13 mouse cellular contexts compared by ENCODE assay signal in the genomic region with DNA sequence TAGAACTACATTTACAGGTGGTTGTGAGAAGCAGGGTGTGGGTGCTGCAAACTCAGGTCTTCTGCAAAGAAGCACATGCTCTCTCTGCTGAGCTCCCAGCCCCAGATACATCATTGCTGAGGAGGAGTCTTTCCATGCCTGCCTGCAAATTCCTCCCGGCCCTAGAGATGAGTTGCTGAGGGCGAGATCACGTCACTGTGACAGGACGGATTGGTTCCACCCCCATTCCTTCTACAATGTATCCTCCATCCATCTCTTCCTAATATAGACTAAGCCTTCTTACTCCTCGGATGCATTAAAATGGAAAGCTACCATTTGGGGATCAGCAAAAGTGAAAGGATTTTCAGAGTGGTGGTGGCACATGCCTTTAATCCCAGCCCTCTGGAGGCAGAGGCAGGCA. TPM values are rescaled to one million over a fixed set of nuclear protein-coding genes. Genes with fewer than 3 reads are reported as not detected.
DNase-seq lines count a peak whose midpoint lies in the region; ATAC-seq and TF ChIP-seq lines count a peak whose summit lies in the region.
"Had no signal": no experiment of that assay in that cellular context is flagged by ENCODE, and none has a peak within 500 bp of the region (broad histone marks: within the 10 kb centered on the region; RNA-seq: fewer than 3 reads in every experiment).

No protein-coding gene starts in this region.

- TF ChIP-seq POLR2A in liver, adult 2 months (IDR thresholded peaks at IDR 0.05; ENCODE audit: extremely low read depth, insufficient read depth, low read length) = no peak

- no peak for TF ChIP-seq CTCF in liver, adult 2 months (IDR thresholded peaks at IDR 0.05; ENCODE audit: low read depth, low read length)
- TF ChIP-seq CTCF in liver, postnatal 0 days (IDR thresholded peaks at IDR 0.05; ENCODE audit: low read depth) = no peak

- H3K27ac ChIP-seq in heart, embryonic 12.5 days (ENCODE audit: poor library complexity, severe bottlenecking) = peak overlapping the region; percentile 79; the same call in 1 of the 2 replicates
- peak overlapping the region; percentile 86 for H3K27ac ChIP-seq in liver, adult 2 months (replicated peaks; ENCODE audit: insufficient read depth, low read depth, low read length)
- H3K27ac ChIP-seq in embryonic facial prominence, embryonic 15.5 days (replicated peaks) = peak overlapping the region; percentile 82
- H3K27ac ChIP-seq in liver, postnatal 0 days (ENCODE audit: low read depth) = peak overlapping the region; percentile 91; the same call in 1 of the 2 replicates
- H3K27ac ChIP-seq: neural tube, embryonic 12.5 days had no signal

- H3K4me3 ChIP-seq in heart, embryonic 12.5 days = no peak overlapping the region
- H3K4me3 ChIP-seq in liver, adult 2 months (ENCODE audit: insufficient read depth, low read depth, low read length) = no peak overlapping the region
- no peak overlapping the region for H3K4me3 ChIP-seq in embryonic facial prominence, embryonic 15.5 days (replicated peaks)
- H3K4me3 ChIP-seq in liver, postnatal 0 days (ENCODE audit: low read depth, low read length) = no peak overlapping the region
- H3K4me3 ChIP-seq: neural tube, embryonic 12.5 days had no signal

- H3K79me2 ChIP-seq in liver, adult 2 months (ENCODE audit: control insufficient read depth, insufficient read depth, low read length) = peaks cover 18% of the 10 kb centered on the region

- WGBS in heart, embryonic 12.5 days = 53% methylated on average over 5 of the region's 5 CpGs
- 88% methylated on average over 5 of the region's 5 CpGs for WGBS in liver, adult 2 months
- 48% methylated on average over 5 of the region's 5 CpGs for WGBS in embryonic facial prominence, embryonic 15.5 days
- WGBS in liver, postnatal 0 days (ENCODE audit: insufficient replicate concordance) = 82% methylated on average over 5 of the region's 5 CpGs

- H3K4me1 ChIP-seq in heart, embryonic 12.5 days (replicated peaks) = peaks cover 61% of the 10 kb centered on the region
- peaks cover 17% of the 10 kb centered on the region for H3K4me1 ChIP-seq in liver, adult 2 months (ENCODE audit: control insufficient read depth, insufficient read depth, low read length)
- peaks cover 80% of the 10 kb centered on the region for H3K4me1 ChIP-seq in embryonic facial prominence, embryonic 15.5 days
- peaks cover 61% of the 10 kb centered on the region for H3K4me1 ChIP-seq in liver, postnatal 0 days (ENCODE audit: insufficient read depth)

- no peaks in the 10 kb centered on the region for H3K9me3 ChIP-seq in heart, embryonic 12.5 days (replicated peaks)
- H3K9me3 ChIP-seq in embryonic facial prominence, embryonic 15.5 days (replicated peaks) = no peaks in the 10 kb centered on the region
- no peaks in the 10 kb centered on the region for H3K9me3 ChIP-seq in liver, postnatal 0 days (ENCODE audit: low read length)
- H3K9me3 ChIP-seq: neural tube, embryonic 12.5 days had no signal

- DNase-seq in heart, adult 9 months (ENCODE audit: low spot score in 2 of 2) = no peak
- DNase-seq in liver, adult 2 months (ENCODE audit: extremely low read depth, low read depth, low spot score) = no peak
- no peak for DNase-seq in liver
- DNase-seq in liver, postnatal 0 days = no peak
- DNase-seq in spleen, postnatal 4 days (ENCODE audit: low spot score in 2 of 2) = no peak
- DNase-seq in thymus, postnatal 25 days = no peak
- DNase-seq: midbrain, embryonic 14.5 days; right cerebral cortex, postnatal 4 days had no signal

- H3K9ac ChIP-seq in heart, embryonic 12.5 days = no peak overlapping the region
- no peak overlapping the region for H3K9ac ChIP-seq in liver, adult 2 months (ENCODE audit: low read depth, low read length)
- no peak overlapping the region for H3K9ac ChIP-seq in embryonic facial prominence, embryonic 15.5 days
- no peak overlapping the region for H3K9ac ChIP-seq in liver, postnatal 0 days (replicated peaks)
- H3K9ac ChIP-seq: neural tube, embryonic 12.5 days had no signal

- H3K36me3 ChIP-seq in heart, embryonic 12.5 days = peaks cover 7% of the 10 kb centered on the region
- H3K36me3 ChIP-seq in liver, adult 2 months (ENCODE audit: control insufficient read depth, insufficient read depth, low read length) = peaks cover 11% of the 10 kb centered on the region
- 0 out of 2 replicates have a peak, but pooled peaks cover 7% of the 10 kb centered on the region for H3K36me3 ChIP-seq in embryonic facial prominence, embryonic 15.5 days
- peaks cover 10% of the 10 kb centered on the region for H3K36me3 ChIP-seq in liver, postnatal 0 days (replicated peaks; ENCODE audit: insufficient read depth, low read length)

- no peak overlapping the region for H3K4me2 ChIP-seq in heart, embryonic 12.5 days
- H3K4me2 ChIP-seq in embryonic facial prominence, embryonic 15.5 days (replicated peaks) = no peak overlapping the region
- H3K4me2 ChIP-seq in liver, postnatal 0 days (ENCODE audit: low read depth, low read length) = no peak overlapping the region
- H3K4me2 ChIP-seq: neural tube, embryonic 12.5 days had no signal

- no peak for ATAC-seq in heart, embryonic 12.5 days (ENCODE audit: insufficient number of reproducible peaks, low FRiP score)
- ATAC-seq in embryonic facial prominence, embryonic 15.5 days (ENCODE audit: insufficient number of reproducible peaks, low FRiP score, low TSS enrichment, low read depth) = no peak
- no peak for ATAC-seq in liver, postnatal 0 days
- ATAC-seq: CD4-positive, CD25-positive, alpha-beta regulatory T cell, adult 4 months; hindbrain, embryonic 16.5 days had no signal

- no peaks in the 10 kb centered on the region for H3K27me3 ChIP-seq in heart, embryonic 12.5 days (replicated peaks)
- no peaks in the 10 kb centered on the region for H3K27me3 ChIP-seq in liver, adult 2 months (ENCODE audit: control insufficient read depth, insufficient read depth, low read length)
- no peaks in the 10 kb centered on the region for H3K27me3 ChIP-seq in embryonic facial prominence, embryonic 15.5 days
- H3K27me3 ChIP-seq in liver, postnatal 0 days (ENCODE audit: insufficient read depth, low read length) = no peaks in the 10 kb centered on the region
- H3K27me3 ChIP-seq: neural tube, embryonic 12.5 days had no signal

- TF ChIP-seq EP300 in liver, postnatal 0 days (IDR thresholded peaks at IDR 0.05; ENCODE audit: low read depth) = no peak

RNA-seq across cellular contexts. Expression of a gene that starts 24.7 kb away (rescaled TPM):
- polyA plus RNA-seq in heart, embryonic 12.5 days (2016; fragmentation: Nextera tagmentation; extraction: Ambion mirVana) = 4.7 and 5.4 TPM in 2 replicates
- 0.67 and 0.83 TPM in 2 replicates for total RNA-seq in liver, adult 2 months (2014; rRNA removed)
- 2.9 and 3.0 TPM in 2 replicates for polyA plus RNA-seq in liver, adult 2 months (2012; rRNA removed)
- 6.2 and 6.5 TPM in 2 replicates for polyA plus RNA-seq in embryonic facial prominence, embryonic 15.5 days (2015; fragmentation: Nextera tagmentation; extraction: Ambion mirVana)
- 1.6 and 1.8 TPM in 2 replicates for polyA plus RNA-seq in liver, postnatal 0 days (2015; fragmentation: Nextera tagmentation; extraction: Ambion mirVana)

RNA-seq across cellular contexts. Expression of a gene that starts 25.7 kb away (rescaled TPM):
- 13.0 and 14.3 TPM in 2 replicates for polyA plus RNA-seq in heart, embryonic 12.5 days (2016; fragmentation: Nextera tagmentation; extraction: Ambion mirVana)
- 40.0 and 41.9 TPM in 2 replicates for total RNA-seq in liver, adult 2 months (2014; rRNA removed)
- polyA plus RNA-seq in liver, adult 2 months (2012; rRNA removed) = 57.9 and 124 TPM in 2 replicates
- 20.8 and 22.1 TPM in 2 replicates for polyA plus RNA-seq in embryonic facial prominence, embryonic 15.5 days (2015; fragmentation: Nextera tagmentation; extraction: Ambion mirVana)
- 32.4 and 36.9 TPM in 2 replicates for polyA plus RNA-seq in liver, postnatal 0 days (2015; fragmentation: Nextera tagmentation; extraction: Ambion mirVana)

RNA-seq across cellular contexts. Expression of a gene that starts 29.9 kb away (rescaled TPM):
- 39.9 and 44.9 TPM in 2 replicates for polyA plus RNA-seq in heart, embryonic 12.5 days (2016; fragmentation: Nextera tagmentation; extraction: Ambion mirVana)
- 22.6 and 30.7 TPM in 2 replicates for total RNA-seq in liver, adult 2 months (2014; rRNA removed)
- polyA plus RNA-seq in liver, adult 2 months (2012; rRNA removed) = 24.4 and 25.5 TPM in 2 replicates
- polyA plus RNA-seq in embryonic facial prominence, embryonic 15.5 days (2015; fragmentation: Nextera tagmentation; extraction: Ambion mirVana) = 28.3 and 29.8 TPM in 2 replicates
- polyA plus RNA-seq in liver, postnatal 0 days (2015; fragmentation: Nextera tagmentation; extraction: Ambion mirVana) = 13.8 and 15.7 TPM in 2 replicates

RNA-seq across cellular contexts. Expression of a gene that starts 37.5 kb away (rescaled TPM):
- 0.14 and 0.38 TPM in 2 replicates for polyA plus RNA-seq in heart, embryonic 12.5 days (2016; fragmentation: Nextera tagmentation; extraction: Ambion mirVana)
- 2.1 and 10.0 TPM in 2 replicates for total RNA-seq in liver, adult 2 months (2014; rRNA removed)
- 29.3 and 45.5 TPM in 2 replicates for polyA plus RNA-seq in liver, adult 2 months (2012; rRNA removed)
- 5.6 and 6.5 TPM in 2 replicates for polyA plus RNA-seq in embryonic facial prominence, embryonic 15.5 days (2015; fragmentation: Nextera tagmentation; extraction: Ambion mirVana)
- polyA plus RNA-seq in liver, postnatal 0 days (2015; fragmentation: Nextera tagmentation; extraction: Ambion mirVana) = 411 and 419 TPM in 2 replicates
- polyA plus RNA-seq: CD4-positive, CD25-positive, alpha-beta regulatory T cell, adult 4 months; midbrain, embryonic 14.5 days had no signal

RNA-seq across cellular contexts. Expression of a gene that starts 43.8 kb away (rescaled TPM):
- polyA plus RNA-seq in heart, embryonic 12.5 days (2016; fragmentation: Nextera tagmentation; extraction: Ambion mirVana) = 48.2 and 48.9 TPM in 2 replicates
- 25.8 and 32.5 TPM in 2 replicates for total RNA-seq in liver, adult 2 months (2014; rRNA removed)
- 103 and 144 TPM in 2 replicates for polyA plus RNA-seq in liver, adult 2 months (2012; rRNA removed)
- 71.6 and 71.9 TPM in 2 replicates for polyA plus RNA-seq in embryonic facial prominence, embryonic 15.5 days (2015; fragmentation: Nextera tagmentation; extraction: Ambion mirVana)
- 30.1 and 32.2 TPM in 2 replicates for polyA plus RNA-seq in liver, postnatal 0 days (2015; fragmentation: Nextera tagmentation; extraction: Ambion mirVana)
